Mouse (Mus musculus) ES-Bruce4 (cell line): Measurements from ENCODE around the gene Gm17571. TPM values are rescaled to one million over a fixed set of nuclear protein-coding genes. Genes with fewer than 3 reads are reported as not detected.

ENCODE experiments used
- H3K27ac ChIP-seq: 2 replicates; pipeline ENCODE4 v1.5.1; 2012; ENCODE audit warnings: low read length, inconsistent platforms; ENCODE audit not compliant: insufficient read depth
- H3K27me3 ChIP-seq: 2 replicates; pipeline ENCODE4 v1.6.1; 2012; ENCODE audit warnings: mild to moderate bottlenecking, low read length, inconsistent platforms; ENCODE audit not compliant: control insufficient read depth, poor library complexity, insufficient read depth, severe bottlenecking
- H3K36me3 ChIP-seq: 2 replicates; pipeline ENCODE4 v1.6.1; 2012; ENCODE audit warnings: inconsistent platforms, mild to moderate bottlenecking, low read length, moderate library complexity; ENCODE audit not compliant: control insufficient read depth, poor library complexity, insufficient read depth, severe bottlenecking
- H3K4me1 ChIP-seq: one replicate; pipeline ENCODE4 v1.8.1; 2011; ENCODE audit warnings: low read length; ENCODE audit not compliant: control insufficient read depth, insufficient read depth
- H3K4me3 ChIP-seq: 2 replicates; pipeline ENCODE4 v1.5.1; 2011; ENCODE audit warnings: low read depth, mild to moderate bottlenecking, low read length
- H3K9ac ChIP-seq: 2 replicates; pipeline ENCODE4 v1.6.1; 2012; ENCODE audit warnings: low read depth, mild to moderate bottlenecking, inconsistent platforms; ENCODE audit not compliant: poor library complexity, severe bottlenecking
- H3K9me3 ChIP-seq: replicated peaks from 2 replicates; pipeline ENCODE4 v1.6.1; 2012; ENCODE audit warnings: mild to moderate bottlenecking, low read length, inconsistent platforms; ENCODE audit not compliant: control insufficient read depth, poor library complexity, insufficient read depth, severe bottlenecking
- CTCF ChIP-seq: IDR thresholded peaks from one replicate; pipeline ENCODE4 v1.8.1; 2011; ENCODE audit warnings: low read depth, low read length
- EP300 ChIP-seq: IDR thresholded peaks from 2 replicates; pipeline ENCODE4 v1.6.1; 2011; ENCODE audit warnings: low read depth, low read length; ENCODE audit not compliant: insufficient read depth
- POLR2A ChIP-seq: IDR thresholded peaks from one replicate; pipeline ENCODE4 v1.8.1; 2011; ENCODE audit warnings: low read length; ENCODE audit not compliant: insufficient read depth
- polyA plus RNA-seq: library from polyadenylated mRNA; stranded (reverse); fragments of >200 nt; gene quantifications from 2 replicates; pipeline ENCODE4 v1.2.4, GENCODE M21; 2011; ENCODE audit warnings: low read depth; ENCODE audit not compliant: missing spikeins, insufficient read depth, insufficient read length

Gene Gm17571
- polyA plus RNA-seq, 1 experiment, result not detected

GRCm38 (mm10) chr9:13448716-13449115, 2.2 kb upstream of the Gm17571 start:
- H3K27ac ChIP-seq, result no peak overlapping the region
- no peak overlapping the region for H3K4me3 ChIP-seq
- no peaks in the 10 kb centered on the region for H3K27me3 ChIP-seq
- no peaks in the 10 kb centered on the region for H3K36me3 ChIP-seq
- no peaks in the 10 kb centered on the region for H3K4me1 ChIP-seq
- no peaks in the 10 kb centered on the region for H3K9me3 ChIP-seq
- TF ChIP-seq EP300 (no peak), CTCF (no peak), POLR2A (no peak)
- no peak overlapping the region for H3K9ac ChIP-seq

- no peaks in the 10 kb centered on the region for H3K4me1 ChIP-seq
- no peak overlapping the region for H3K9ac ChIP-seq
- no peak for TF ChIP-seq EP300
These were observed 317 bp downstream of the Gm17571 start for GRCm38 (mm10) chr9:13446236-13446635.

GRCm38 (mm10) chr9:13443484-13444211, 2.9 kb downstream of the Gm17571 start:
- H3K4me1 ChIP-seq, result no peaks in the 10 kb centered on the region
- no peak overlapping the region for H3K4me3 ChIP-seq
- no peaks in the 10 kb centered on the region for H3K9me3 ChIP-seq
- H3K27ac ChIP-seq, result no peak overlapping the region
- H3K36me3 ChIP-seq, result no peaks in the 10 kb centered on the region
- H3K27me3 ChIP-seq, result no peaks in the 10 kb centered on the region
- TF ChIP-seq CTCF, result no peak
- TF ChIP-seq POLR2A, result no peak
- TF ChIP-seq EP300, result no peak
- no peak overlapping the region for H3K9ac ChIP-seq

More at GRCm38 (mm10) chr9:13446236-13446635, 317 bp downstream of the Gm17571 start:
- H3K27ac ChIP-seq, result no peak overlapping the region
- no peaks in the 10 kb centered on the region for H3K27me3 ChIP-seq
- H3K4me3 ChIP-seq, result no peak overlapping the region
- H3K36me3 ChIP-seq, result no peaks in the 10 kb centered on the region
- no peaks in the 10 kb centered on the region for H3K9me3 ChIP-seq

- Histone ChIP-seq H3K4me3 (no peak overlapping the region), H3K9me3 (no peaks in the 10 kb centered on the region), H3K36me3 (no peaks in the 10 kb centered on the region), H3K27ac (no peak overlapping the region), H3K4me1 (no peaks in the 10 kb centered on the region), H3K27me3 (no peaks in the 10 kb centered on the region), H3K9ac (no peak overlapping the region)
- TF ChIP-seq EP300 (no peak), CTCF (no peak), POLR2A (no peak)
These were observed 4.4 kb downstream of the Gm17571 start for GRCm38 (mm10) chr9:13442012-13442735.

GRCm38 (mm10) chr9:13440911-13441310, 5.6 kb downstream of the Gm17571 start:
- no peaks in the 10 kb centered on the region for H3K4me1 ChIP-seq
- no peak overlapping the region for H3K27ac ChIP-seq
- H3K9me3 ChIP-seq, result no peaks in the 10 kb centered on the region
- H3K36me3 ChIP-seq, result no peaks in the 10 kb centered on the region
- no peaks in the 10 kb centered on the region for H3K27me3 ChIP-seq
- H3K4me3 ChIP-seq, result no peak overlapping the region
- H3K9ac ChIP-seq, result no peak overlapping the region
- TF ChIP-seq POLR2A (no peak), EP300 (no peak), CTCF (no peak)

GRCm38 (mm10) chr9:13433501-13434090, 13.0 kb downstream of the Gm17571 start:
- H3K9me3 ChIP-seq, result no peaks in the 10 kb centered on the region
- H3K4me3 ChIP-seq, result no peak overlapping the region
- H3K4me1 ChIP-seq, result no peaks in the 10 kb centered on the region
- H3K36me3 ChIP-seq, result no peaks in the 10 kb centered on the region
- no peak overlapping the region for H3K27ac ChIP-seq
- TF ChIP-seq CTCF (no peak), EP300 (no peak), POLR2A (no peak)
- no peaks in the 10 kb centered on the region for H3K27me3 ChIP-seq
- no peak overlapping the region for H3K9ac ChIP-seq
